Mouse (Mus musculus) naive thymus-derived CD4-positive, alpha-beta T cell, adult 5 months (primary cell): ENCODE results near the gene Kif1bp. TPM values are rescaled to one million over a fixed set of nuclear protein-coding genes. Genes with fewer than 3 reads are reported as not detected.

Source experiments
- polyA plus RNA-seq: library from polyadenylated mRNA; unstranded; fragments of 100-300 nt; shearing (Covaris generic); gene quantifications from one replicate; pipeline ENCODE4 v1.2.1, GENCODE M21; 2017

The Kif1bp gene
- polyA plus RNA-seq = 28.4 TPM

DNA sequence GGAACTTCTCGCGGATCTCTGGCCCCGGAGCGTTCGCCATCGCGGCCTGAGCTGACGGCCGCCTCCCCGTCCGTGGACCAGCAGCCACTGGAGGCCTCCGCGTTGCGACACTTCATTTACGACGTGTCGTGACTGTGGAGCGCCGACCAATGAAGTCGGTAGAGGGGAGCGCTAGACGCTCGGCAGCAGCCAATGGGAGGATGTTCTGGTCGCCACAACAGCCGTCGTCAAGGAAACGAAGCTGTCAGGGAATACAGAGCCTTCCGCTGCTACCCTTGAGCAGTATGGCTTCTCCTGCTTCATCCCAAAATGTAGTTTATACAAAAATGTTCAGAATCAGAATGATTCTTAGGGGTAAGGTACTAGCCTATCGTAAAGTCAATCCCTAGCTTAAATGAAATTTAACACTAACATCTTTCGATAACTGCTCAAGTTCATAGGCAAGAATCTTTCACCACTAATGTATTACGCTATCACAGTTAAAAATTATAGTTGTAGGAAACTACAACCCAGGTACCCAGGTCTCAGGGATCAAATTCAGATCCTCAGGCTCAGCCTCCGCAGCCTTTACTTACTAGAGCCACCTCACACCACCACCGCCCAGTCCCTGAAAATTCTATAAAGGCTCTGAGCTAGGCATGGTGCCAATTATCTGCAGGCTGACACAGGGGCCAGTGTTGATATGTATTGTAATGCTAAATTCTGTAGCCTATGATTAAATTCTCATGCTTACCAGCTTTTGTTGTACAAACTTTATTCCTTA is at the start of gene Kif1bp:
Gene Kif1bp (minus strand): TSS at position 120 of the 763 bp plus-strand sequence.

DNA sequence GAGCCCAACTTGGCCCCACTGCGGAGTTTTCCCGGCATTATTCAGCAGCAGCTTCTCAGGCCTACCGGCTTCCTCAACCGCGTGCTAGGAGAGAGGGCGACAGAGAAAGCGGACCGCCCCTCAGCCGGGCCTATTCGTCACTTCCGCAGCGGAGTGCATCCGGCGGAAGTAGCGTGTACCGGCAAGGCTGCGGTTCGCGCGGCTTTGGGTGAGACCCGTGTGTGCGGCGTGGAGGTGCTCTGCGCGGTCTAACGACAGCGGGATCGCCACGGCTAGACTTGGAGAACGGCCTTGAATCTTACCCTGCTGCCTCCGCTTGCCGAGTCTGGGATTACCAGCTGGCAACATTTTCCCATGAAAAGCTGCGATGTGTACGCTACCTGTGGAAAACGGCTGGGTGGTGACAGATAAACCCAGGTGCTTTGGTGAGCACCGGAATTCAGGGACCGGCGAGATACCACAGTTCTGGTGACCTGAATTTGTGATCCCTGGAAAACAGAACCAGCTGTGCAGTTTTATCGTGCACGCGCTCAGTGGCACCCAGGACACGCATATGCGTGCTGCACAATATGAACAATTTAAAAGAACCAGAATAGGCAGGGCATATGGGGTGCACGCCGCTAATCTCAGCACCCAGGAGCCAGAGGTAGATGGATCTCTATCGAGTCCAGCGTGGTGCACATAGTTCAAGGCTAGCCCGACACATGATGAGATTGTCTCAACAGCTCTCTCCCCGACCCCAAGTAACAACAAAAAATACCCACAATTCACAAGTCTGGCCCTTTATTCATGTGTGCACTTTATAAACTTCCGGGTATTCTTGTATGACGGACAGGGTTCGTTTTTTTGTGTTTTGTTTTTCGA is 24.2 kb upstream of the Kif1bp start, which contains the start of gene Ddx21:
Gene Ddx21 (minus strand): TSS at position 105 of the 864 bp plus-strand sequence.

DNA sequence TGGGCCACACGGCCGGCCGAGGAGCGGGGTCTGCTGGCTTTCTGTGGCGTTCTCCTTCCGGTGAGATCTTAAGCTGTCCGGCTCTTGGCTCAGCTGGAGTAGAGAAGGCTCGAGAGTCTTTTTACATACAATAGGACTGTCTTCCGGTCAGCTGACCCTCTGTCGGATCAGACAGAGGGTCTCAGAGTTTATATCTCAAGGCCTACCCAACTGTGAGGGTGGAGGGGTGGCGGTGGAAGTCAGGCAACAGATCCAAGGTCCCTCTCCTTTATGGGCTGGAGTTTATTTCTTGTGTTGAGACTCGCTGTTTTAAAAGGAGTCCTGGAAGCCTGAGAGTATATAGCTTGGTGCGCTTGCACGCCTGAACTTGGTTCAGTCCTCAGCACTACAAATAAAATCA is 50.9 kb downstream of the Kif1bp start, which contains the start of gene Srgn:
Gene Srgn (minus strand): TSS at position 101 of the 400 bp plus-strand sequence.

Other genes starting within 250 kb of the Kif1bp start
- gene Hk1, start 198.5 kb downstream of the Kif1bp start, polyA plus RNA-seq = 83.3 TPM
- not detected for gene Hkdc1, start 156.0 kb downstream of the Kif1bp start, polyA plus RNA-seq
- 0.39 TPM for gene 4930507D05Rik, start 129.0 kb downstream of the Kif1bp start, polyA plus RNA-seq
- gene Supv3l1, start 128.7 kb downstream of the Kif1bp start, polyA plus RNA-seq = 23.0 TPM
- gene Vps26a, start 91.7 kb downstream of the Kif1bp start, polyA plus RNA-seq = 55.5 TPM
- gene Srgn, start 51.0 kb downstream of the Kif1bp start, polyA plus RNA-seq = 1,308 TPM
- gene Ddx21, start 23.8 kb upstream of the Kif1bp start, polyA plus RNA-seq = 62.1 TPM
- 186 TPM for gene Ddx50, start 72.8 kb upstream of the Kif1bp start, polyA plus RNA-seq
- gene Stox1, start 147.7 kb upstream of the Kif1bp start, polyA plus RNA-seq = 0.52 TPM
- gene Ccar1, start 213.8 kb upstream of the Kif1bp start, polyA plus RNA-seq = 150 TPM